Mouse (Mus musculus): ENCODE measurements around the gene Olfr1432.

- TF ChIP-seq CTCF (conservative IDR thresholded peaks at IDR 0.05; ENCODE audit: insufficient read depth, insufficient read length, low read depth, low read length), result no peak
- TF ChIP-seq POLR2A (IDR thresholded peaks at IDR 0.05; ENCODE audit: low read depth, low read length), result no peak
Observed at GRCm38 (mm10) chr19:12200334-12200733, 32.1 kb downstream of the Olfr1432 start, which contains the start of gene Olfr1431.
